Mouse (Mus musculus) myocyte (in vitro differentiated cells): ENCODE results near the gene Bcl2l11.

Experiments used
- CEBPB ChIP-seq: IDR thresholded peaks from 2 replicates; pipeline ENCODE4 v1.6.1; 2011; ENCODE audit warnings: mild to moderate bottlenecking, moderate library complexity; ENCODE audit not compliant: poor library complexity, insufficient read depth, severe bottlenecking
- E2F4 ChIP-seq: IDR thresholded peaks from one replicate; pipeline ENCODE4 v1.6.1; 2011; ENCODE audit warnings: mild to moderate bottlenecking, control low read depth, moderate library complexity; ENCODE audit not compliant: insufficient read depth
- MAX ChIP-seq: IDR thresholded peaks from one replicate; pipeline ENCODE4 v1.6.1; 2011; ENCODE audit warnings: low read depth, mild to moderate bottlenecking, control low read depth
- MYOD1 ChIP-seq, 3 experiments: IDR thresholded peaks; one replicate each; pipeline ENCODE4 v1.6.1; 2011; ENCODE audit warnings: control low read depth in 2 of 3, low read depth in 2 of 3, mild to moderate bottlenecking in 2 of 3, moderate library complexity in 1 of 3; ENCODE audit not compliant: insufficient read length in 2 of 3, control insufficient read depth in 1 of 3
- MYOG ChIP-seq, 3 experiments: IDR thresholded peaks; one replicate each; pipeline ENCODE4 v1.6.1; 2011; ENCODE audit warnings: control low read depth in 2 of 3, low read depth in 2 of 3, mild to moderate bottlenecking in 2 of 3; ENCODE audit not compliant: insufficient read length in 2 of 3, control insufficient read depth in 1 of 3, insufficient read depth in 1 of 3
- POLR2A ChIP-seq: IDR thresholded peaks from one replicate; pipeline ENCODE4 v1.6.1; 2011; ENCODE audit warnings: low read depth, mild to moderate bottlenecking, control low read depth, moderate library complexity; ENCODE audit not compliant: insufficient read length
- POLR2AphosphoS2 ChIP-seq: IDR thresholded peaks from one replicate; pipeline ENCODE4 v1.6.1; 2011; ENCODE audit warnings: low read depth, control low read depth; ENCODE audit not compliant: insufficient read length
- TCF12 ChIP-seq: IDR thresholded peaks from one replicate; pipeline ENCODE4 v1.6.1; 2011; ENCODE audit warnings: mild to moderate bottlenecking, control low read depth; ENCODE audit not compliant: poor library complexity, insufficient read depth, severe bottlenecking
- USF1 ChIP-seq: IDR thresholded peaks from one replicate; pipeline ENCODE4 v1.6.1; 2011; ENCODE audit warnings: low read depth, mild to moderate bottlenecking, control low read depth, moderate library complexity

GRCm38 (mm10) chr2:128092451-128092850 lies 33.4 kb upstream of the Bcl2l11 start:
- TF ChIP-seq POLR2A, result no peak
- no peak for TF ChIP-seq USF1
- TF ChIP-seq MAX, result no peak
- TF ChIP-seq CEBPB, result no peak
- TF ChIP-seq TCF12, result no peak
- TF ChIP-seq POLR2AphosphoS2, result no peak
- TF ChIP-seq MYOD1 (IDR thresholded peaks at IDR 0.05; ENCODE audit: control insufficient read depth in 1 of 3, insufficient read length in 2 of 3, low read depth in 2 of 3), result no peak
- TF ChIP-seq E2F4, result no peak
- no peak for TF ChIP-seq MYOG (IDR thresholded peaks at IDR 0.05; ENCODE audit: control insufficient read depth in 1 of 3, insufficient read depth in 1 of 3, insufficient read length in 2 of 3, low read depth in 2 of 3)
